Mouse (Mus musculus) neural tube, embryonic 11.5 days (tissue): ENCODE data around the gene Flot1. TPM values are rescaled to one million over a fixed set of nuclear protein-coding genes. Genes with fewer than 3 reads are reported as not detected.

Source experiments
- ATAC-seq: fragments of 200-750 bp; cut with Nextera tagmentation; 2 replicates; pipeline ENCODE4 v1.8.0; 2017; ENCODE audit warnings: moderate number of reproducible peaks, mild to moderate bottlenecking, moderate TSS enrichment, moderate library complexity; ENCODE audit not compliant: insufficient read depth, low FRiP score, low TSS enrichment
- DNase-seq: peaks from one replicate; pipeline ENCODE4 v3.0.0-alpha.2; 2015; ENCODE audit warnings: low spot score
- H3K27ac ChIP-seq: fragments of 300-500 bp; sonication (generic); 2 replicates; pipeline ENCODE4 v1.5.1; 2014; ENCODE audit warnings: low read depth, mild to moderate bottlenecking, low read length
- H3K27me3 ChIP-seq: fragments of 300-500 bp; sonication (generic); 2 replicates; pipeline ENCODE4 v1.6.1; 2014; ENCODE audit warnings: mild to moderate bottlenecking, low read length, mixed read lengths; ENCODE audit not compliant: control insufficient read depth, insufficient read depth
- H3K36me3 ChIP-seq: fragments of 300-500 bp; sonication (generic); 2 replicates; pipeline ENCODE4 v1.6.1; 2014; ENCODE audit warnings: mild to moderate bottlenecking, low read length, moderate library complexity, mixed read lengths; ENCODE audit not compliant: control insufficient read depth, insufficient read depth
- H3K4me1 ChIP-seq: fragments of 300-500 bp; sonication (generic); 2 replicates; pipeline ENCODE4 v1.6.1; 2014; ENCODE audit warnings: low read length, mixed read lengths; ENCODE audit not compliant: control insufficient read depth, insufficient read depth
- H3K4me2 ChIP-seq: fragments of 300-500 bp; sonication (generic); 2 replicates; pipeline ENCODE4 v1.6.1; 2014; ENCODE audit warnings: low read depth, mild to moderate bottlenecking, moderate library complexity
- H3K4me3 ChIP-seq: fragments of 300-500 bp; sonication (generic); 2 replicates; pipeline ENCODE4 v1.5.1; 2014; ENCODE audit warnings: low read depth, low read length
- H3K9ac ChIP-seq: fragments of 300-500 bp; sonication (generic); 2 replicates; pipeline ENCODE4 v1.6.1; 2014; ENCODE audit warnings: mild to moderate bottlenecking, low read length
- H3K9me3 ChIP-seq: fragments of 300-500 bp; sonication (generic); 2 replicates; pipeline ENCODE4 v1.6.1; 2016; ENCODE audit warnings: low read length; ENCODE audit not compliant: control insufficient read depth
- WGBS: fragments of 180-500 bp; shearing (Covaris S2); extraction: QIAGEN DNeasy Blood & Tissue Kit; methylation state at CpG from one replicate; pipeline ENCODE4 v1.1.7; 2014; 5-methylcytosine and 5-hydroxymethylcytosine counted together
- polyA plus RNA-seq: library from polyadenylated mRNA; unstranded; fragments of >200 nt; fragmentation: Nextera tagmentation; extraction: Ambion mirVana; gene quantifications from 2 replicates; pipeline ENCODE4 v1.2.1, GENCODE M21; 2014

Flot1 gene
- polyA plus RNA-seq, 1 experiment from 2014 or later, result 52.3 TPM

DNA sequence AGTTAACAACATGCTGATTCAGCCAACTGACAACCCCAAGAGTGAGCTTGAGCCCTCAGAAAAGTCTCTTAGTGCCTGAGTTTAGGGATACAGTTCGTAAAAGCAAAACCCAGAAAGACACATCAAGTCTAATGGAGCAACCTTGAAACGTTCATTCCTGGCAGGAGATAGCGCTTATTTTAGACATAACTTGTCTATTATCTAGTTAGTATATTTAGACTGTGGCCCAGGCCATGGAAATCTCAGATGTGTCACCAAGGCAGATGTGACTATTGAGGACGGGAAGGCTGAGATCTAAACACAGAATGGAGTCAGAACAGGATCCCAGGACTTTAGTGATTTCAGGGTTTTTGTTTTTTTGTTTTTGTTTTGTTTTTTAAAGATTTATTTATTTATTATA is 37.9 kb upstream of the Flot1 start:
- Histone ChIP-seq H3K27ac (no peak overlapping the region), H3K4me3 (no peak overlapping the region), H3K4me1 (no peaks in the 10 kb centered on the region), H3K27me3 (no peaks in the 10 kb centered on the region), H3K9me3 (no peaks in the 10 kb centered on the region), H3K36me3 (no peaks in the 10 kb centered on the region), H3K9ac (no peak overlapping the region), H3K4me2 (no peak overlapping the region)
- 88% methylated on average over 4 of the region's 4 CpGs for WGBS
- no peak for DNase-seq
- no peak for ATAC-seq

DNA sequence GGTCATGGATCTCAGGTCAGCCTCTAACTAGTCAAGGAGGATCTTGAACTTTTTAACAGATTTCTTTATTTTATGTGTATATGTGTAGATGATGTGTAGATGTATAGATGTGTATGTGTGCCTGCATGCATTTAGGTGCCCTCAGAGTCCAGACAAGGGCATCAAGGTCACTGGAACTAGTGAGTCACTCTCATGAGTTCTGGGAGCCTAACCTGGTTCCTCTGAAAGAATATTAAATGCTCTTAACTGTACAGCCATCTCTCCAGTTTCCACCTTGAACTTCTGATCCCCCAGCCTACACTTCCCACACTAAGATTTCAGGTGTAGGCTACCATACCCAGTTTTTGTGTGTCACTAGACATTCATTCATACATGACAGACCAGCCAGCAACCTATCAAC is 35.5 kb upstream of the Flot1 start:
- Histone ChIP-seq H3K9me3 (no peaks in the 10 kb centered on the region), H3K9ac (no peak overlapping the region)
- ATAC-seq, result no peak

DNA sequence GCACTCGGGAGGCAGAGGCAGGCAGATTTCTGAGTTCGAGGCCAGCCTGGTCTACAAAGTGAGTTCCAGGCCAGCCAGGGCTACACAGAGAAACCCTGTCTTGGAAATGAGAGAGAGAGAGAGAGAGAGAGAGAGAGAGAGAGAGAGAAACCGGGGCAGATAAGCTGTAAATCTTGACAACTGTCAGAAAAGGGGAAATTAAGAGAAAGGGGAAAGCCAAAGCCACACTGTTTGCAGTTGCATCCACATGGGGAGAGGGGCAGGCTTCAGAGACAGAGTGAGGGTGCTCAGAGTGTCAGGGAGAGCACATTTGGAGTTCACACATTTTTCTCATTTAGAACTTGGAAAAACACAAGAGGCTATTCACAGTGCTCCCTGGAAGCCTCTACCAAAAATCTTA is 35.0 kb upstream of the Flot1 start:
- no peaks in the 10 kb centered on the region for H3K36me3 ChIP-seq
- no peak overlapping the region for H3K9ac ChIP-seq
- 85% methylated on average over 3 of the region's 3 CpGs for WGBS
- H3K4me1 ChIP-seq, result no peaks in the 10 kb centered on the region
- H3K27me3 ChIP-seq, result no peaks in the 10 kb centered on the region
- no peak overlapping the region for H3K4me3 ChIP-seq
- no peak overlapping the region for H3K27ac ChIP-seq
- no peaks in the 10 kb centered on the region for H3K9me3 ChIP-seq
- H3K4me2 ChIP-seq, result no peak overlapping the region
- DNase-seq, result no peak
- no peak for ATAC-seq

More for the DNA sequence above, 35.5 kb upstream of the Flot1 start:
- H3K27ac ChIP-seq, result no peak overlapping the region
- no peaks in the 10 kb centered on the region for H3K27me3 ChIP-seq
- no peak overlapping the region for H3K4me2 ChIP-seq
- no peak for DNase-seq
- H3K36me3 ChIP-seq, result no peaks in the 10 kb centered on the region
- H3K4me1 ChIP-seq, result no peaks in the 10 kb centered on the region
- no peak overlapping the region for H3K4me3 ChIP-seq

DNA sequence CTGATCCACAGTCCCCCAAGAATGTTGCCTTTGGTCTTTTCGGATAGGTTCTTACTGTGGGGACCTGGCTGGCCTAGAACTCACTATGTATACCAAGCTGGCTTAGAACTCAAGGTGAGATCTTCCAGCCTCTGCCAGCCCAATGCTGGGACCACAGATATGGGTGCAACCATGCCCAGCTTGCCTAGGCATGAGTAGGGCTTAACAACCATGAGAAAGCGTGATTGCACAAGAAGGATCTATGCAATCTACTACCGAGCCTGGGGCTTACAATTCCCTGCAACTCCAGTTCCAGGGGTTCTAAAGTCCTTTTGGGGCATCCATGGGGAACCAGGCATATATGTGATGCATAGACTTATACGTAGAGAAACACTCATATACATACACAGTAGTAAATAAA is 32.1 kb upstream of the Flot1 start:
- Histone ChIP-seq H3K4me3 (no peak overlapping the region), H3K4me1 (no peaks in the 10 kb centered on the region), H3K36me3 (no peaks in the 10 kb centered on the region), H3K4me2 (no peak overlapping the region), H3K27ac (no peak overlapping the region), H3K27me3 (no peaks in the 10 kb centered on the region), H3K9me3 (no peaks in the 10 kb centered on the region), H3K9ac (no peak overlapping the region)
- DNase-seq (no peak), ATAC-seq (no peak)
- WGBS, result 86% methylated on average over 4 of the region's 4 CpGs

DNA sequence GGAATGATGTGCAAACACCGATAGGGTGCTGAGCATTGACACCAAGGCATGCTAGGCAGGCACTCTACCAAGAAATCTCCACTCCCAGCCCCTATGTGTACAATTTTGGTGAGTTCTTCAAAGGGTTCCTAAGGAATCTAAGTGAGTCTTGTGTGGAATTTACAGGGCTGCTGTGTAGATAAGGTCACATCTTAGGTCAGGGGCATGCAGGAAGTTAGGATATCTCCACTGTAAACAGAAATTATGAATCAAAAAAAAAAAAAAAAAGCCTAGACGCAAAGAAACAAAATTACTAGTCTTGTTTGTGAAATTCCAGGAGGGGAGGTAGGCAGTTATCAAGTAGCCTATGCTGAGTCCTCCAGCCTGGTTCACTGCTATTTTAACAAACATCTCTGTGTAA is 30.2 kb upstream of the Flot1 start:
- no peak overlapping the region for H3K9ac ChIP-seq
- WGBS, result 88% methylated on average over 2 of the region's 2 CpGs
- no peaks in the 10 kb centered on the region for H3K9me3 ChIP-seq

DNA sequence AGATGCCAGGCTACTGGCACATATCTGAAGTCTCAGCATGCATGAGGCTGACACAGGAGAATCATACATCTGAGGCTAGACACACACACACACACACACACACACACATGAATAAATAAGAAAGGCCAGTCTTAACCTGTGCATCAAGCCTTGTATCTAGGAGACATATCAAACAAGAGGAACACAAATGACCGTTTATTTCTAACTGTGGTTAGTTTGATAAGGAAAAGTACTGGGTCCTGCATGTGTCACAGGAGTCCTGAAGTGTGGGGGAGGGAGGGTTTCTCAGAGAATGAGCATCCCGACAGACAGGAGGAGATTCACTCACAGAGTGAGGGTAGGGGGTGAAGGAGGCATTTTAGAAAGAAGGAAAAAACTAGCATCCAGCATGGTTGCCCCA is 27.9 kb upstream of the Flot1 start:
- WGBS, result 68% methylated on average over 2 of the region's 2 CpGs
- H3K4me3 ChIP-seq, result no peak overlapping the region
- no peak overlapping the region for H3K27ac ChIP-seq
- H3K27me3 ChIP-seq, result no peaks in the 10 kb centered on the region
- DNase-seq (no peak), ATAC-seq (no peak)
- no peaks in the 10 kb centered on the region for H3K36me3 ChIP-seq
- no peak overlapping the region for H3K4me2 ChIP-seq
- H3K9ac ChIP-seq, result no peak overlapping the region
- H3K9me3 ChIP-seq, result no peaks in the 10 kb centered on the region
- no peaks in the 10 kb centered on the region for H3K4me1 ChIP-seq

More for the DNA sequence above, 30.2 kb upstream of the Flot1 start:
- ATAC-seq (no peak), DNase-seq (no peak)
- H3K36me3 ChIP-seq, result no peaks in the 10 kb centered on the region
- no peak overlapping the region for H3K4me3 ChIP-seq
- no peaks in the 10 kb centered on the region for H3K4me1 ChIP-seq
- no peaks in the 10 kb centered on the region for H3K27me3 ChIP-seq
- H3K4me2 ChIP-seq, result no peak overlapping the region
- H3K27ac ChIP-seq, result no peak overlapping the region

DNA sequence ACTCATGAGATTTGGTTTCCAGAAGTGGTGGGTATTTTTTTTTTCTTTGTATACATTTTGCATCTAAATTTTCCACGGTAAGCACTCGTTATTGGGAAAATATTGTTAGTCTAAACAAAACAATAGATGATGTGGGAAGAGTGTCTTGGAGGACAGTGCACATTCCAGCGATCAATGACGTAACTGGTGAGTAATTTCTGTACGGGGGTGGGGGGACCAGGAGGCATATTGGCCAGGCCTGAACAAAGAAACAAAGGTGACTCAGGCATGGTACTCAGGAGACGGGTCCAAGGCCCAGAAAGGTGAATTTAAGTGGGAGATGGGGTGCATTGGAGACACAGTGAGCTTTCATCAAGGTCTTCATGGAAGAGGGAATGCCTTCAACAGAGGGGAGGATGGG is 27.4 kb upstream of the Flot1 start:
- DNase-seq, result no peak
- Histone ChIP-seq H3K4me3 (no peak overlapping the region), H3K9ac (no peak overlapping the region), H3K9me3 (no peaks in the 10 kb centered on the region), H3K4me1 (no peaks in the 10 kb centered on the region), H3K27ac (no peak overlapping the region), H3K27me3 (no peaks in the 10 kb centered on the region), H3K4me2 (no peak overlapping the region), H3K36me3 (no peaks in the 10 kb centered on the region)
- WGBS, result 80% methylated on average over 6 of the region's 6 CpGs
- no peak for ATAC-seq

DNA sequence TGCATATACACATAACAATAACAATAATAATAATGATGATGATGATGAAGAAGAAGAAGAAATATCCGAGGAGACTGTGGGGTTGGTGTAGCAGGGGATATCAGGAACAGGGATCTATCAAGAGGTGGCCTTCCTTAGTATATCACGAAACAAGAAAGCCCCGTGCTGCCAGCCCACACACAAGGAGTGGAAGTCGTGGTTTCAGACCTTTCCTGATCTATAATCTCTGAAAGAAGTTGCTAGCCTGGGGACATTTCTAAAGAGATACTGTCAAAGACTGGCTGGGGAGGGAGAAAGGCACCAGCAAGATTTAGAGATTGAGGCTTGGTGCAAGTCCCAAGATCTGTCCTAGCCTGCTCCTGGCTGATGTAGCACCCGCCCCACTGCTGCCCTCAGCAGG is 26.2 kb upstream of the Flot1 start:
- H3K4me1 ChIP-seq, result no peaks in the 10 kb centered on the region
- no peaks in the 10 kb centered on the region for H3K9me3 ChIP-seq
- no peak overlapping the region for H3K4me2 ChIP-seq
- no peak overlapping the region for H3K27ac ChIP-seq
- no peaks in the 10 kb centered on the region for H3K27me3 ChIP-seq
- ATAC-seq (no peak), DNase-seq (no peak)
- no peaks in the 10 kb centered on the region for H3K36me3 ChIP-seq
- no peak overlapping the region for H3K4me3 ChIP-seq
- 69% methylated on average over 5 of the region's 5 CpGs for whole genome bisulfite sequencing
- no peak overlapping the region for H3K9ac ChIP-seq

DNA sequence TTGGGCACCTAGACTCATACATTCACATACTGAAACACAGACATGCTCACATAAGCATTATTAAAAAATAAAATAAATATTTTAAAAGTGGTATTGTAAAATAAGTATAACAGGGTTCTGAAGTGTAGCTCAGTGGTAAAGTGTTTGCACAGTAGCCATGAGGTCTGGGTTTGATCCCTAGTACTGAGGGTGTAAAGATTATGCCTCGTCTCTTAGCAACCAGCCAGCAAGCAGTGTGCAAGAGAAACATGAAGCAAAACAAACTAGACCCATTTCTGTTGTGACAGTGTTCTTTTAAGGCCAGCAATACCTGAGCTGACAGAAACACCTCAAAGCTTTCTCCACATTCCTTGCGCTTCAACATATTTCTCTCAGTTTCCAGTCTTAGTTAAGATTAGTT is 22.1 kb upstream of the Flot1 start:
- WGBS, result 74% methylated on average over 2 of the region's 2 CpGs
- Histone ChIP-seq H3K4me2 (no peak overlapping the region), H3K4me1 (no peaks in the 10 kb centered on the region), H3K27me3 (no peaks in the 10 kb centered on the region), H3K4me3 (no peak overlapping the region), H3K36me3 (no peaks in the 10 kb centered on the region), H3K27ac (no peak overlapping the region), H3K9me3 (no peaks in the 10 kb centered on the region), H3K9ac (no peak overlapping the region)
- no peak for DNase-seq
- ATAC-seq, result no peak
